Mouse (Mus musculus) gastrocnemius, adult 2 months (tissue): ENCODE data around the gene 4921536K21Rik. TPM values are rescaled to one million over a fixed set of nuclear protein-coding genes. Genes with fewer than 3 reads are reported as not detected.

Experiments
- DNase-seq: peaks from one replicate; pipeline ENCODE4 v3.0.0; 2022
- H3K27ac ChIP-seq: fragments of 200-600 bp; 2 replicates; pipeline ENCODE4 v1.8.1; 2022; ENCODE audit warnings: mild to moderate bottlenecking
- H3K4me3 ChIP-seq: fragments of 200-600 bp; 2 replicates; pipeline ENCODE4 v1.8.1; 2022; ENCODE audit warnings: mild to moderate bottlenecking, moderate library complexity
- CTCF ChIP-seq: fragments of 200-600 bp; IDR thresholded peaks from 2 replicates; pipeline ENCODE4 v1.8.1; 2022; ENCODE audit warnings: antibody characterized with exemption, mild to moderate bottlenecking, moderate library complexity
- intact Hi-C: fragments of 180-260 bp; cut with DNase I; formaldehyde crosslinking; loops from one replicate; pipeline ENCODE4 v1.15.1; 2025
- total RNA-seq, 2 experiments: library from RNA; stranded (reverse); gene quantifications; 2 replicates each; pipeline ENCODE4 v1.2.3; 2021

The 4921536K21Rik gene
- total RNA-seq, 2 experiments from 2014 or later, result 0.10 to 0.31 TPM

DNA sequence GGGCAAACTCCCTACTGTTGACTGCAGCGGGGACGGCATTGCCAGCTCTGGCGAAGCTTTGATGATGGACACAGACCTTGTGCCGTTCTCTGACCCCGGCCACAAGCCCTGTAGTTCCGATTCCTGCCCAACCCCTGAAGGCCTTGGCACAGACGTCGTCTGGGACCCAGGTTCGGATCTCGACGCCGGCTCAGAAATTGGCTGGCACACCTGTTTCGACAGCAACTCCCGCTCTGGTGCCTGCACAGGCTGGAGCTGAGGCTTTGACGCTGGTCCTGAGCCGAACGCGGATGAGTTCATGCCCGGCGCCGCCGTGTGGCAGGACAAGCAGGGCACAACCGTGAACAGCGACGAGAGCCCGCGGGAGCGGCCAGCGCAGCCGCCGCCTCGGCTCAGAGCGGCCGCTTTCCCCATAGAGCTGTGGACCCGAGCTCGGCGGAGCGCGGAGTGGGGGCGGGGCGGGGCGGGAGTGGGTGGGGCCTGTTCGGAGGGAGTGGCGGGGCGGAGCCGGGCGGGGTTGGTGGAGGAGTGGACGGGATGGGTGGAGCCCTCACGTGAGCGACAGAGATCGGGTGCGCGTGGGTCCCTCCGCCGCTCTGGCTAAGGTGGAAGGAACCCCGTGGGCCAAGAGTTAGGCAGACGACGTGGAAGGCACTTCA is 31.3 kb downstream of the 4921536K21Rik start, which contains the start of gene Osbp2:
Gene Osbp2 (minus strand): TSS at position 450 of the 659 bp plus-strand sequence.
- Histone ChIP-seq H3K27ac (peak within 1 kb of the TSS; percentile 86), H3K4me3 (peak within 1 kb of the TSS; percentile 79)
- intact Hi-C loops, result no loop called here
- peak; percentile 49 for TF ChIP-seq CTCF
- DNase-seq, result peak; percentile 87

DNA sequence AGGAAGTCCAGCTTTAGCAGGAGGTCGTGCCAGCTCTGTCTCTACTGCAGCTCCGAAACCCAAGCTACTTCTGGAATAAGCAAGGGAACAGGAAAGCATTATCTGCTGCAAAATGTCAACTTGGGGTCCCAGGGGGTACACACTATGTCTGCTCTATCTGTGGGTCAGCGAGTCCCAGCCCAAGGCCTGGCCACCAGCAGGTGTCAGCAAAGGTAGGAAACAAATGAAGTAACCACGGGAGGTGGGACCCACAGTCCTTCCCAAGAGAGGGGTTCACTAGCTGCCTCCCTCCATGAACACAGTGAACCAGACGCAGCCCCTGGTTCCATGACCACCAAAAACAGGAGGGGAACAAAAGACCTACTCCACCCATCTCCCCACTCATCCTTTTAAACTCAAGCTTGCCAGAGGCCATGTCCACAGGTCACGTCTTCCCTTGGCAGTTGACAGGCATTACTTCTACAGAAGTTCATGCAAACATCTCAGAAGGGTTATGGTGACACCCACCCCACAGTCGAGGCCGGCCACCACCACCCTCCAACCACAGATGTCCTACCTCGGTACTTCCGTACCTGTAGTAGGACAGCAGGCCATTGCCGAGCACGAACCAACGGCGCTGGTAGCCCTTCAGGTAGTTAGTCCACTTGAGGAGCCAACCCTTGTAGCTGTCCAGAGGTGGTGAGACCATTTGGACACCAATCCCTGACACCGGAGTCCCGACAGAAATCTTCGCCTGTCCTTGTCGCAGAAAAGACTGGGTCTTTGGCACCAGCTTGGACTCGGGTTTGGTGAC is 32.0 kb downstream of the 4921536K21Rik start:
- intact Hi-C loops, result no loop called here
- DNase-seq, result peak; percentile 21
- peak overlapping the region; percentile 86 for H3K27ac ChIP-seq
- peak overlapping the region; percentile 79 for H3K4me3 ChIP-seq
- TF ChIP-seq CTCF, result no peak

GRCm38 (mm10) chr11:3860361-3860760 is 34.5 kb downstream of the 4921536K21Rik start:
- Histone ChIP-seq H3K4me3 (no peak overlapping the region), H3K27ac (no peak overlapping the region)
- intact Hi-C loops, result no loop called here
- DNase-seq, result no peak
- no peak for TF ChIP-seq CTCF

- TF ChIP-seq CTCF, result no peak
- Histone ChIP-seq H3K4me3 (no peak overlapping the region), H3K27ac (no peak overlapping the region)
- no peak for DNase-seq
- intact Hi-C loops, result no loop called here
Measured at GRCm38 (mm10) chr11:3859778-3860177, 35.1 kb downstream of the 4921536K21Rik start.

- intact Hi-C loops, result no loop called here
- no peak for DNase-seq
- no peak overlapping the region for H3K4me3 ChIP-seq
- H3K27ac ChIP-seq, result no peak overlapping the region
- TF ChIP-seq CTCF, result no peak
Measured at GRCm38 (mm10) chr11:3857902-3858301, 37.0 kb downstream of the 4921536K21Rik start.

- no peak for TF ChIP-seq CTCF
- Histone ChIP-seq H3K27ac (no peak overlapping the region), H3K4me3 (no peak overlapping the region)
- intact Hi-C loops, result no loop called here
- DNase-seq, result no peak
Measured at GRCm38 (mm10) chr11:3855846-3856245, 39.1 kb downstream of the 4921536K21Rik start.

- no peak for TF ChIP-seq CTCF
- intact Hi-C loops, result no loop called here
- H3K27ac ChIP-seq, result no peak overlapping the region
- DNase-seq, result no peak
- H3K4me3 ChIP-seq, result no peak overlapping the region
Measured at GRCm38 (mm10) chr11:3854156-3854555, 40.7 kb downstream of the 4921536K21Rik start.

- intact Hi-C loops, result no loop called here
- peak; percentile 36 for DNase-seq
- no peak for TF ChIP-seq CTCF
- Histone ChIP-seq H3K27ac (no peak overlapping the region), H3K4me3 (no peak overlapping the region)
Measured at GRCm38 (mm10) chr11:3853481-3854034, 41.3 kb downstream of the 4921536K21Rik start.

GRCm38 (mm10) chr11:3853031-3853430 is 41.9 kb downstream of the 4921536K21Rik start:
- no peak for DNase-seq
- no peak for TF ChIP-seq CTCF
- no peak overlapping the region for H3K27ac ChIP-seq
- H3K4me3 ChIP-seq, result no peak overlapping the region
- intact Hi-C loops, result no loop called here

DNA sequence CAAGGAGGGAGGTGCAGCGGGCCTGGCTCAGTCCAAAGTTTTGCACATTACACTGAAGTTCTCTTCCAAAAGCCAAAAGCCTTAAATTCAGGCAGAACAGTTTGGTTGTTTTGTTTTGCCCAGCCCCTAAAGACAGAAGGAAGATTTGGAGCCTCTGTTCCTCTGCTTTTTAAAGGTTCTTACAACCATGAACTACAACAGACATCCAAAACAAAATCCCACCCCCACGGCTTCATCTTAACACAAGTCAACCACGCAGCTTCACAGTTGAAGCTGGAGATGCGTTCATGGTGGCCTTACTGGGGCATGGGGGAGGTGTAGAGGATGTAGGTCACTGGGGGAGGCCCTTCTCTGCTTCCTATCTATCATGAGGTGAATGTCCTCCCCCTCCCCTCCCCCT is 43.0 kb downstream of the 4921536K21Rik start:
- no peak for DNase-seq
- Histone ChIP-seq H3K4me3 (no peak overlapping the region), H3K27ac (no peak overlapping the region)
- intact Hi-C loops, result no loop called here
- TF ChIP-seq CTCF, result no peak

DNA sequence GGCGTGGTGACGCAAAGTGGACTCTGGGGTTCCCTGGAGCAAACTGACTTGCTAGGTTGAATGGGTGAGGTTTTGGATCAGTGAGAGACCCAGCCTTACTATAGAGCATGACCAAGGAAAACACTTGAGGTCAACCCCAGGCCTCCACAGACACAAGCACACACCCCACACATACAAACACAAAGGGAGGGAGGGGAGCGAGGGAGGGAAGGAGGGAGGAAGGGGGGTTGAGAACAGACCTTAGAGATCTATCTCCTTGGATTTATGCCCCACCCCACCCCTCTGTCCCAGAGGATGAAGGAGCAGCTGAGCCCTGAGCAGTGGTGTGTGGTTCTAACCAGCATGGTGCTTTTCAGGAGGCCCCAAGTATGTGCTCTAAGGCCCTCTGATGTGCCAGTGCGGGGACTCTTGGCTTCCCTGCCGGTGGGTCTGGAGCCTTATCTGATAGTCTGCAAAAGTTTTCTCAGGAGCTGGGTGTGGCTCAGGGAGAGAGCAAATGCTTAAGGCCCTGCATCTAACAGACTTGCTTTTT is 44.1 kb downstream of the 4921536K21Rik start:
- TF ChIP-seq CTCF, result no peak
- H3K27ac ChIP-seq, result no peak overlapping the region
- H3K4me3 ChIP-seq, result no peak overlapping the region
- intact Hi-C loops, result no loop called here
- DNase-seq, result no peak

DNA sequence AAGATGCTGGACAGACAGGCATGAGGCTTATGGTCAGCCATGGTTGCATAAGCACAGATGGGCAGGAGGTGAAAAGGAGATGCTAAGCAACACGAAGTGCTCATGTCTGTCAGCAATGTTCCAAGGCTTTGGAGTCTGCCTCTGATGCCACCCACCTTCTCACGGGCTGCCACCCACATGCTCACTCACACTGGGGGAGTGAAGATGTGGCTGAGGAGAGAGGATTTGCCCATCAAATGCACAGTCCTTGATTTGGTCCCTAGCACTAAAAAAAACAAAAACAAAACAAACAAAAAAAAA is 44.6 kb downstream of the 4921536K21Rik start:
- Histone ChIP-seq H3K27ac (no peak overlapping the region), H3K4me3 (no peak overlapping the region)
- no peak for DNase-seq
- intact Hi-C loops, result no loop called here
- no peak for TF ChIP-seq CTCF

DNA sequence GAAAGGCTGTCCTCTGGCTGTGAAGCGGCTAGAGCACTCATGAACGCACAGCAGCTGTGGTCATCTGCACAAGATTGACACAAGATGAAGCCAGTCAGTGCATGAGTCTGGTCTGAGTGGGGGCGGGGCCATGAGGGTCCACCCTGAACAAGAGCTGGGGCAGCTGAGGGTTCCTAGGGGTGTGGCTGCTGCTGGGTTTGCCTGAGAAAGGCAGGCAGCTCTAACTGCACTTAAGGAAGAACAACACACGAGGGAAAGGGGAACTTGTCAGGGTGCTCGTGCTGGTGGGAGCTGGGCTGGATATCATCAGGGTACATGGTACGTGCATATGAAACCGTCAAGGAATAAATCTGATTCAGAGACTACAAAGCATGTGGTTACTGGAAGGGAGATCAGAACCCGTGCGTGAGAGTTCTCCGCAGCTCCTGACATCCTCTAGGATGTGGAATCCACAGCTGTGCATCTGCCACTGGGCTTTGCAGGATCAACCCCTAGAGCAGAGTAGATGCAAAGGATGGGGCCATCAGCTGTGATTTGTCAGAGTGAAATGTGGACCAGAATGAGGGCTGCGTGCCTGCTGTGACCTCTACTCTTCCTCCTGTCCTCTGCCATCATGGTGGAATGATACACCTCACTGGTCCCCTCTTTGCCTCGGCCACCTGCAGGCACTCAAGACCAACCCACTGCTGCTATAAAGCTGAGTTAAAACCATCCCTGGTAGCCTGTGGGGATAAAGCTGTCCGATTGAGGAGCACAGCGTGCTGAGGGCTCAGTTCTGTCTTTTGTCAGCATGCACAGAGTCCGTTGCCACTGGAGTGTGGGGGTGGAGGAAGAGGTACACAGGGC is 45.2 kb downstream of the 4921536K21Rik start:
- Histone ChIP-seq H3K4me3 (no peak overlapping the region), H3K27ac (no peak overlapping the region)
- no peak for TF ChIP-seq CTCF
- intact Hi-C loops, result no loop called here
- no peak for DNase-seq
